Mouse (Mus musculus): ENCODE measurements around the gene Pdlim5. TPM values are rescaled to one million over a fixed set of nuclear protein-coding genes. Genes with fewer than 3 reads are reported as not detected.
A peak's percentile ranks its signal among the peaks of the same experiment; 100 is the strongest.
"Not testable (repeated sequence)": the region's sequence is repeated elsewhere in the genome, so short reads cannot be mapped to it uniquely, and the experiment has no call there.

The Pdlim5 gene
- total RNA-seq, 1 experiment = 38.8 TPM

GRCm38 (mm10) chr3:142209981-142210380 lies 185.5 kb downstream of the Pdlim5 start:
- in situ Hi-C loops (cut with MboI; ENCODE audit: low sequenced_read_pairs in 2 of 2, unreplicated experiment in 2 of 2) = no loop called here
- H3K4me3 ChIP-seq (ENCODE audit: insufficient read depth in 1 of 2, low read depth in 1 of 2, low read length in 2 of 2, poor library complexity in 1 of 2, severe bottlenecking in 1 of 2) = no peak overlapping the region
- H3K27ac ChIP-seq (ENCODE audit: insufficient read depth, low read depth, low read length, poor library complexity, severe bottlenecking) = no peak overlapping the region
- H3K9me3 ChIP-seq (ENCODE audit: control insufficient read depth, insufficient read depth, low read depth, low read length) = no peaks in the 10 kb centered on the region
- H3K9ac ChIP-seq (ENCODE audit: insufficient read depth, low read depth, low read length, poor library complexity, severe bottlenecking) = no peak overlapping the region
- no peaks in the 10 kb centered on the region for H3K36me3 ChIP-seq (ENCODE audit: control insufficient read depth, insufficient read depth, low read length, poor library complexity, severe bottlenecking)
- TF ChIP-seq CHD2 (IDR thresholded peaks at IDR 0.05; ENCODE audit: low read depth, low read length) = no peak
- TF ChIP-seq ZNF384 (IDR thresholded peaks at IDR 0.05; ENCODE audit: low read depth, low read length) = no peak
- no peak for TF ChIP-seq MAFK (IDR thresholded peaks at IDR 0.05; ENCODE audit: insufficient read depth, low read depth, low read length)
- TF ChIP-seq ZC3H11A (IDR thresholded peaks at IDR 0.05; ENCODE audit: borderline replicate concordance, low read depth, low read length) = no peak
- no peaks in the 10 kb centered on the region for H3K4me1 ChIP-seq (ENCODE audit: control insufficient read depth in 2 of 2, insufficient read depth in 2 of 2, low read length in 2 of 2, poor library complexity in 1 of 2)
- DNase-seq (ENCODE audit: low read depth, low spot score) = no peak

- TF ChIP-seq MAFK (IDR thresholded peaks at IDR 0.05; ENCODE audit: insufficient read depth, low read depth, low read length) = no peak
- TF ChIP-seq HCFC1 (IDR thresholded peaks at IDR 0.05; ENCODE audit: borderline replicate concordance, insufficient read depth, low read length) = no peak
- TF ChIP-seq ZC3H11A (IDR thresholded peaks at IDR 0.05; ENCODE audit: borderline replicate concordance, low read depth, low read length) = no peak
- TF ChIP-seq ZNF384 (IDR thresholded peaks at IDR 0.05; ENCODE audit: low read depth, low read length) = no peak
- TF ChIP-seq CHD2 (IDR thresholded peaks at IDR 0.05; ENCODE audit: low read depth, low read length) = no peak
These were observed 186.4 kb downstream of the Pdlim5 start for GRCm38 (mm10) chr3:142209057-142209456.

DNA sequence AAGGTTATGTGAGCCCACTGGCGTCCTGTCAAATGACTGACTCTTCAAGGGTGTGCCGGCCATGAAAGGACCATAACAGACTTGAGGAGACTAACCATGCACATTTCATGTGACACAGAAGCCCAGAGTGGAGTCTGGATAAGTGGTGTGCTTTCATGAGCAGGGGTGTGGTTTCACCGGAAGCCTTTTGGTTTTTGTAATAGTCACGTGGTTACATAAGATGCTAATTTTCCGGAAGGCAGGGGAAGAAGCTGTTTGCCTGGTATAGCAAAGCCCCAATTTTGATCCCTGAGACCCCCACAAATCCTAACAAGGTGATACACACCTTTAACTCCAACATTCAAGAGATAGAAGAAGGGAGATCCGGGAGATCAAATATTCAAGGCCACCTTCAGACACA lies 188.0 kb downstream of the Pdlim5 start:
- in situ Hi-C loops (cut with MboI; ENCODE audit: low sequenced_read_pairs in 2 of 2, unreplicated experiment in 2 of 2) = no loop called here
- no peak for DNase-seq (ENCODE audit: low read depth, low spot score)

More at GRCm38 (mm10) chr3:142209057-142209456, 186.4 kb downstream of the Pdlim5 start:
- H3K4me3 ChIP-seq (ENCODE audit: insufficient read depth in 1 of 2, low read depth in 1 of 2, low read length in 2 of 2, poor library complexity in 1 of 2, severe bottlenecking in 1 of 2) = no peak overlapping the region
- in situ Hi-C loops (cut with MboI; ENCODE audit: low sequenced_read_pairs in 2 of 2, unreplicated experiment in 2 of 2) = no loop called here
- no peak overlapping the region for H3K9ac ChIP-seq (ENCODE audit: insufficient read depth, low read depth, low read length, poor library complexity, severe bottlenecking)
- no peaks in the 10 kb centered on the region for H3K9me3 ChIP-seq (ENCODE audit: control insufficient read depth, insufficient read depth, low read depth, low read length)
- H3K36me3 ChIP-seq (ENCODE audit: control insufficient read depth, insufficient read depth, low read length, poor library complexity, severe bottlenecking) = no peaks in the 10 kb centered on the region
- no peak for DNase-seq (ENCODE audit: low read depth, low spot score)
- H3K4me1 ChIP-seq (ENCODE audit: control insufficient read depth in 2 of 2, insufficient read depth in 2 of 2, low read length in 2 of 2, poor library complexity in 1 of 2) = no peaks in the 10 kb centered on the region
- H3K27ac ChIP-seq (ENCODE audit: insufficient read depth, low read depth, low read length, poor library complexity, severe bottlenecking) = no peak overlapping the region

DNA sequence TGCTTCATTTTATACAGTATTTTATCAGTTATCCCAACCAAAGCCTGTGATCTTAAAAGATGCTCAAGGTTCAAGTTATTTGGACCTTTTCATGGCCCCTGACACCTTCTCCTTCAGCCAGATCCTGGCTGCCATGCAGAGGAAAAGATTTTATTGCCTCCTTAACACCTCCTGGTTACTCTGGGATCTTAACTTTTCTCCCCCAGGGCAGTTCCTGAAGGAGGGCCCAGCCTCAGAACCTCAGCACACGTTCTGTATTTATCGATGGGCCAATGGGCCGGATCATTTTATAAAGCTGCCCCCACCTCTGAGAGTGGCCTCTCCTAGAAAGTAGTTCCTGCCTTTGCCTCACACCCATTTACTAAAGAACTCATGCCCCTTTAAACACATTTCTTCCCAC lies 189.2 kb downstream of the Pdlim5 start:
- in situ Hi-C loops (cut with MboI; ENCODE audit: low sequenced_read_pairs in 2 of 2, unreplicated experiment in 2 of 2) = no loop called here
- Histone ChIP-seq H3K4me3 (ENCODE audit: insufficient read depth in 1 of 2, low read depth in 1 of 2, low read length in 2 of 2, poor library complexity in 1 of 2, severe bottlenecking in 1 of 2) (no peak overlapping the region), H3K9ac (ENCODE audit: insufficient read depth, low read depth, low read length, poor library complexity, severe bottlenecking) (no peak overlapping the region), H3K4me1 (ENCODE audit: control insufficient read depth in 2 of 2, insufficient read depth in 2 of 2, low read length in 2 of 2, poor library complexity in 1 of 2) (no peaks in the 10 kb centered on the region), H3K27ac (ENCODE audit: insufficient read depth, low read depth, low read length, poor library complexity, severe bottlenecking) (no peak overlapping the region), H3K9me3 (ENCODE audit: control insufficient read depth, insufficient read depth, low read depth, low read length) (no peaks in the 10 kb centered on the region), H3K36me3 (ENCODE audit: control insufficient read depth, insufficient read depth, low read length, poor library complexity, severe bottlenecking) (no peaks in the 10 kb centered on the region)
- no peak for DNase-seq (ENCODE audit: low read depth, low spot score)
- TF ChIP-seq MAFK (IDR thresholded peaks at IDR 0.05; ENCODE audit: insufficient read depth, low read depth, low read length) (no peak), ZC3H11A (IDR thresholded peaks at IDR 0.05; ENCODE audit: borderline replicate concordance, low read depth, low read length) (no peak), ZNF384 (IDR thresholded peaks at IDR 0.05; ENCODE audit: low read depth, low read length) (no peak), CHD2 (IDR thresholded peaks at IDR 0.05; ENCODE audit: low read depth, low read length) (no peak), HCFC1 (IDR thresholded peaks at IDR 0.05; ENCODE audit: borderline replicate concordance, insufficient read depth, low read length) (no peak)

More for the DNA sequence above, 188.0 kb downstream of the Pdlim5 start:
- H3K4me3 ChIP-seq (ENCODE audit: insufficient read depth in 1 of 2, low read depth in 1 of 2, low read length in 2 of 2, poor library complexity in 1 of 2, severe bottlenecking in 1 of 2) = no peak overlapping the region
- TF ChIP-seq ZNF384 (IDR thresholded peaks at IDR 0.05; ENCODE audit: low read depth, low read length) = no peak
- TF ChIP-seq MAFK (IDR thresholded peaks at IDR 0.05; ENCODE audit: insufficient read depth, low read depth, low read length) = no peak
- no peak for TF ChIP-seq CHD2 (IDR thresholded peaks at IDR 0.05; ENCODE audit: low read depth, low read length)
- TF ChIP-seq HCFC1 (IDR thresholded peaks at IDR 0.05; ENCODE audit: borderline replicate concordance, insufficient read depth, low read length) = no peak
- TF ChIP-seq ZC3H11A (IDR thresholded peaks at IDR 0.05; ENCODE audit: borderline replicate concordance, low read depth, low read length) = no peak
- H3K27ac ChIP-seq (ENCODE audit: insufficient read depth, low read depth, low read length, poor library complexity, severe bottlenecking) = no peak overlapping the region
- H3K36me3 ChIP-seq (ENCODE audit: control insufficient read depth, insufficient read depth, low read length, poor library complexity, severe bottlenecking) = no peaks in the 10 kb centered on the region
- no peaks in the 10 kb centered on the region for H3K4me1 ChIP-seq (ENCODE audit: control insufficient read depth in 2 of 2, insufficient read depth in 2 of 2, low read length in 2 of 2, poor library complexity in 1 of 2)
- H3K9me3 ChIP-seq (ENCODE audit: control insufficient read depth, insufficient read depth, low read depth, low read length) = no peaks in the 10 kb centered on the region
- no peak overlapping the region for H3K9ac ChIP-seq (ENCODE audit: insufficient read depth, low read depth, low read length, poor library complexity, severe bottlenecking)

- Histone ChIP-seq H3K9ac (ENCODE audit: insufficient read depth, low read depth, low read length, poor library complexity, severe bottlenecking) (no peak overlapping the region), H3K27ac (ENCODE audit: insufficient read depth, low read depth, low read length, poor library complexity, severe bottlenecking) (no peak overlapping the region), H3K4me3 (ENCODE audit: insufficient read depth in 1 of 2, low read depth in 1 of 2, low read length in 2 of 2, poor library complexity in 1 of 2, severe bottlenecking in 1 of 2) (no peak overlapping the region), H3K9me3 (ENCODE audit: control insufficient read depth, insufficient read depth, low read depth, low read length) (no peaks in the 10 kb centered on the region), H3K36me3 (ENCODE audit: control insufficient read depth, insufficient read depth, low read length, poor library complexity, severe bottlenecking) (no peaks in the 10 kb centered on the region), H3K4me1 (ENCODE audit: control insufficient read depth in 2 of 2, insufficient read depth in 2 of 2, low read length in 2 of 2, poor library complexity in 1 of 2) (no peaks in the 10 kb centered on the region)
- peak; percentile 35 for DNase-seq (ENCODE audit: low read depth, low spot score)
- in situ Hi-C loops (cut with MboI; ENCODE audit: low sequenced_read_pairs in 2 of 2, unreplicated experiment in 2 of 2) = no loop called here
- TF ChIP-seq ZC3H11A (IDR thresholded peaks at IDR 0.05; ENCODE audit: borderline replicate concordance, low read depth, low read length) (0 out of 2 replicates have a peak, but pooled peaks have one; percentile 10), HCFC1 (IDR thresholded peaks at IDR 0.05; ENCODE audit: borderline replicate concordance, insufficient read depth, low read length) (no peak), ZNF384 (IDR thresholded peaks at IDR 0.05; ENCODE audit: low read depth, low read length) (no peak), CHD2 (IDR thresholded peaks at IDR 0.05; ENCODE audit: low read depth, low read length) (no peak), MAFK (IDR thresholded peaks at IDR 0.05; ENCODE audit: insufficient read depth, low read depth, low read length) (no peak)
These were observed 199.4 kb downstream of the Pdlim5 start for GRCm38 (mm10) chr3:142196142-142196541.

GRCm38 (mm10) chr3:142191627-142192026 lies 203.9 kb downstream of the Pdlim5 start:
- H3K36me3 ChIP-seq (ENCODE audit: control insufficient read depth, insufficient read depth, low read length, poor library complexity, severe bottlenecking); DNase-seq (ENCODE audit: low read depth, low spot score); H3K27ac ChIP-seq (ENCODE audit: insufficient read depth, low read depth, low read length, poor library complexity, severe bottlenecking); in situ Hi-C loops (cut with MboI; ENCODE audit: low sequenced_read_pairs in 2 of 2, unreplicated experiment in 2 of 2); H3K4me3 ChIP-seq (ENCODE audit: insufficient read depth in 1 of 2, low read depth in 1 of 2, low read length in 2 of 2, poor library complexity in 1 of 2, severe bottlenecking in 1 of 2); H3K9ac ChIP-seq (ENCODE audit: insufficient read depth, low read depth, low read length, poor library complexity, severe bottlenecking); H3K4me1 ChIP-seq (ENCODE audit: control insufficient read depth in 2 of 2, insufficient read depth in 2 of 2, low read length in 2 of 2, poor library complexity in 1 of 2); H3K9me3 ChIP-seq (ENCODE audit: control insufficient read depth, insufficient read depth, low read depth, low read length): not testable (repeated sequence)
